Mouse (Mus musculus): ENCODE results near the gene Sdhaf4.

The Sdhaf4 gene

DNA sequence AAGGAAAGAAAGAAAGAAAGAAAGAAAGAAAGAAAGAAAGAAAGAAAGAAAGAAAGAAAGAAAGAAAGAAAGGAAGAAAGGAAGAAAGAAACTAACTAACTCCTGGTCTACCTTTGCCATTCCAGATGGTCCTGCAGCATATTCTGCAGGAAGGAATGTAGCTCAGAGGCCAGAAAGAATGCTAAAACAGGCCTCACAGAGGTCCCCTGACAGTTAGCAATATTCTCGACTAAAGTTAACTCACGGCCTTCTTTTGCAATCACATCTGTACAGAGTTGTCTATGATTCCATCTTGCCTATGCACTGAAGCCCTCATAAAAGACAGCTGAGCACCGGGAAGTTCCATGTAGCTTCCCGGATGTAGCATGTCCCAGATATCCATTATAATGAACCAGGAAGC is 49.9 kb downstream of the Sdhaf4 start:
- DNase-seq (ENCODE audit: low read depth, low spot score): no peak

DNA sequence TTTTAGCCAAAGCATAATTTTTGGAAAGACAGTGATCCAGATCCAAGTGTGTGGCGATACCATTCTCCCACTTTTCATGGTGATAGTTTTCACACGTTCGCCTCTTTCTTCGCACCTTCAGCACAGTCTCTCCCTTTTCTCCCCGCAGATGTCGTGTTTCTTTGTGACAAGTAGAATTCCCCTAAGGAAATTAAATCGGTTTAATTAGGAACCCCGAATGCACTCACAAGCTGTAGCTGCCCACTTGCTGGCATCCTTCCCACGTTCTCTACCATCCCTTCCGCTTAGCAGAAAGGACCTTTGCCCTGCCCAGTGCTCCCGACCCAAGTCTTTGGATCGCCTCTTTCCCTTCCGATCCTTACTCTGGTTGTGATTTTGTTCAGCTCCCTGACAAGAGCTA is 51.5 kb downstream of the Sdhaf4 start:
- DNase-seq (ENCODE audit: low read depth, low spot score): no peak

DNA sequence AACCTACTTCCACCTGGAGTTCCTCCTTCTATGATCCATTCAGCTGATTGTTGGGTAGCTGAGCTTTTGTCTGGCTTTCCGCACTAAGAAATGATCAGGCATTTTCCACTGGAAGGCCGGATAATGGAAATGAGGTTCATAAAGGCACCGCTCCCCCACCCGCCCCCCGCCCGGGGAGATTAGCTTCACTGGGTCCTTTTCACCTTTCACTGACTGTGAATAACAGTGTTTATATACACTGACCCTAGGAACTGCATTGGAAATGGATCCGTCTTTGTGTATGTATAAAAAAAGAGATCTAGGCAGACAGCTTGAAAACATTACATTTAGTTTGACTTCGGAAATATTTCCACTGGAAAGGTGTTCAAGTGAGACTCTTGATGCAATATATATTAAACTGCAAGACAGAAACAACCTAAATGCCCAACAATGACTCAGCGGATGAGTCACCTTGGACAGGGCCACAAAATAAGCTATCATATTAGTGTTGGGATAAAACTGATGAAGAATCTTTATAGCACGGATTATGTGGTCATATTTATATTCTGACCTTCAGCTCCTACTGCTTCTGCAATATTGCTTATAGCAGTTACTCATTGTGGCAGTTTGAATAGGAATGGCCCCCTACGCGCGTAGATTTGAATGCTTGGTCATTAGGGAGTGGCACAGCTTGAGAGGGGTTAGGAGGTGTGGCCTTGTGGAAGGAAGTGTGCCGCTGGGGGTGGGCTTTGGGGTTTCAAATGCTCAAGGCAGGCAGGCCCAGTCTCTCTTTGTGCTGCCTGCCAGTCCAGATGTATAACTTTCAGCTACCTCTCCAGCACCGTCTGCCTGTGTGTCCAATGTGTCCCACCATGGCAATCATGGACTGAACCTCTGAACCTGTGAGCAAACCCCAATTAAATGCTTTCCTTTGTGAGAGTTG is 56.4 kb downstream of the Sdhaf4 start:
- DNase-seq (ENCODE audit: low read depth, low spot score): no peak

DNA sequence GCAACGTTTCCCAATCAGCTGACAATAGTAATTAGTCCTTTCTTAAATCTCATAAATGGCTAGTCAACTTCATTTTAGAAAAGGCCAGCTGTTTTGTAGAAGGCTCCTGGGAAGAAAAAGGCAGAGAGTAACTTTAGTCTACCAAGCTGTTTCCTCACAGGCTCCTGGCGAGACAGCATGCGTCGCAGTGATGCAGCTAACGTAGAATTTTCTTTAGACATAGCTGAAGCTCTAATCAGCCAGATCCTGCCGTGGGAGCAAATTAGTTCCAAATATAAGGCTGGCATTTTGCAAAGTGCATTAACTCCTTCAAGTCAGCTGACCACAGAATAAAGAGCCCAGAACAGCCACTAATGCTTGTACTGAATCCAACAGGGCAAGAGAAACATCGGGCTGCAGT is 57.2 kb downstream of the Sdhaf4 start:
- no peak for DNase-seq (ENCODE audit: low read depth, low spot score)
